Mouse (Mus musculus) lung, adult 2 months (tissue): ENCODE results near the gene Ets1.

ENCODE experiments used
- CTCF ChIP-seq: fragments of 200-500 bp; IDR thresholded peaks from 2 replicates; pipeline ENCODE4 v1.5.1; 2011; ENCODE audit warnings: mild to moderate bottlenecking, low read length, control low read depth; ENCODE audit not compliant: insufficient read depth
- POLR2A ChIP-seq: fragments of 200-500 bp; IDR thresholded peaks from 2 replicates; pipeline ENCODE4 v1.6.1; 2011; ENCODE audit warnings: low read depth, mild to moderate bottlenecking, control low read depth, low read length, borderline replicate concordance; ENCODE audit errors: extremely low read depth

- TF ChIP-seq CTCF (no peak), POLR2A (no peak)
These were observed 21.1 kb downstream of the Ets1 start for GRCm38 (mm10) chr9:32657124-32657523.
